Mouse (Mus musculus) left cerebral cortex, adult 11 months (tissue): Measurements from ENCODE around the gene Gnao1.
A peak's percentile ranks its signal among the peaks of the same experiment; 100 is the strongest.

Source experiments
- DNase-seq: peaks from one replicate; pipeline ENCODE4 v3.0.0; 2022; ENCODE audit warnings: low spot score

The Gnao1 gene

DNA sequence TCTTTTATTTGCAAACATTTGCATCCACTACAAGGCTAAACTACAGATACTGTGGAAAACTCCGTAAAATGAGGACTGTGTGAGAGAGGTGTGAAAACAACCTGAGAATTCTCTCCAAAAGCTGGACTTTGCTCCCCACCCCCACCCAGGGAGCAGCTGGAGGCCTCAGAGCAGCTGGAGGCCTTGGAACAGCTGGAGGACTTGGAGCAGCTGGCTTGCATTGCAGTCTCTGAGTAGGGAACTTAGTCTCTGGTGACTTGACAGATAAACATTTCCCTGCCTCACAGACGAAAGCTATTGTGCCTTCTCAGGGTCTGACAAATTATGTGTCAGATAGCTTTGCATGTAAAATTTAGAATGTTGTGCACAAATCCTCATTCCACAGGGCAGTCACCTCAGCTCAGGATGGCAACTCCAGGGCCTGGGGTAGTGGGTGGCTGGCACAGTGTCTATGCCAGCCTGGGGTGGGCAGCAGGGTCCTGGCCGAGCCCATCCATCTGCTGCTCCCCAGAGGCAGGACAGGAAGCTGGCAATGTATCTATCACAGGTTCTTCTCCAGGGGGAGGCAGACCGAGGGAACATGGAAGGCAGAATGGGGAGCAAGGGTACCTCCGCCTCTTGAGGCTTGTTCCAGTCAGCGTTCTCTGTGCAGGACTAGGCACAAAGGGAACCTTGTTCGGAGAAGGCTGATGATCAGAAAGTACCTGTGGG, 87.2 kb downstream of the Gnao1 start:
- DNase-seq = no peak

DNA sequence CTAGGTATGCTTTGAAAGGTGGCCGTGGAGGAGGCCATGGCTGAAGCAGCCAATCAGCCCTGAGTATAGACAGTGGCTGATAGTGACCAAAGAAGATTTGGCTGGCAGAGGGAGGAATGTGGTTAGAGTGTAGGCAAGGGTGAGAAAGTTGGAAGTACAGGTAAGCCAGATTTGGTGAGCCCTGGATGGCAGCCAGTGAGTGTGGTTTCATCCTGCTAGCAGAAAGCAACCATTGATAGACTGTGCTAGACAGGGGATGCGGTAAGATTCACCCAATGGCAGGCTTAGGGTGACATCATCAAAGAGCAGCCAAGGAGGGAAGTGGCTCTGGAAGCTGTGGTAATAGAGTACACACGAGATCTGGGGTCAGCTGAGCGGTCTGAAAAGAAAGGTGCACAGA, 88.8 kb downstream of the Gnao1 start:
- DNase-seq = no peak

DNA sequence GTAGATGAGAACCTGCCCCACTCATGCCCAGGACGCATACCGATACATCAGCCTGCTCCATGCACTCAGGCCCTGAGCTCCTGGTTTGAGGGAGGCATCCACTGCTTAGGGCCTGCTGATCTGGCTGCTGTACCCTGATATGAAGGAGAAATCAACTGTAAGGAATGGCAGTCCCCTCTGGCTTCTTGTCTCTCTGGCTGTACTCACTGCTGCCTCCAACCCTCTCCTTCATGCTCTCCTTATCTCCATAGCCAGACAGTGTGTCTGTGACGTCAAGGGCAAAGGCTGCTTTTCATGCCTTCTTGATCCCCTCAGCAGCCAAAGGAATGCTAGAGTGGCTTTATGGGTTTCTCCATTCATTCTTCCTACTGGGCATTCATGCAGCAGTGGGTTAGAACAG, 92.3 kb downstream of the Gnao1 start:
- no peak for DNase-seq

DNA sequence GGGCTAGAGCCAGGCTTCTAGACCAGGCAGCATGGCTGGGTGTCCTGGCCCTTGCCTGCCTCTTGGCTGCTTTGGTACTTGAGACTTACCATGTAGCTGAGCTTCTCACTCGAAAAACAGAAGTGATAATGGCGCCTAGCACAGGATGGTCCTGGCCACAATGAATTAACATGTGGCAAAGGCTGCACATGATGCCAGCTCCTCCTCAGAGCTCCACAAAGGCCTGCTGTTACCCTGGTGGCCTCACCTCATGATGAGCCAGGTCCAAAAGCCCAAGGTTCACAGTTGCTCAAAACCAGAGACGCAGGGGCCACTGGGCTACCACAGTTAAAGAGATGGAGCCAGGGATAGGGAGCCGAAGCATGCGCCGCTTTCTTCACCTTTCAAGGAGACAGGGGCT, 97.2 kb downstream of the Gnao1 start:
- no peak for DNase-seq

DNA sequence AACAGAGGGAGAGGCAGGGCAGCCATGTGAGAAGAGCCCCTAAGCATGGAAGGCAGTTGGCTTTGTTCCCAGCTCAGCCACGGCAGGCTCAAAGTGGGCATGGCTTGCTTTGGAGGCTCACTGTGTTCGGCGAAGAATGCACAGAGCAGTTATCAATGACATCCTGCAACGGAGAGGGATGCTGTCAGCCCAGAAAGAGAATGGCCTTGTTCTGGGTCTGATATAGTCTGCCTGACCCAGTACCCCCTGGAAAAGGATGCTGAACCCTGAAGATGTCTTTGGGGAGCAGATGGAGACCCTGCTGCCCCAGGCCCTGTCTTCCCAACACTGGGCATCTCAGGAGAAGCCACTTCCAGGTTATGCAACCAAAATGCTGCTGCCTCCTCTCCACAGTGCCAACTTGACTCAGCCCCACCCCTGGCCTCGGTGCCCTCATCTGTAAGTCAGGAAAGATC, 98.2 kb downstream of the Gnao1 start:
- no peak for DNase-seq

DNA sequence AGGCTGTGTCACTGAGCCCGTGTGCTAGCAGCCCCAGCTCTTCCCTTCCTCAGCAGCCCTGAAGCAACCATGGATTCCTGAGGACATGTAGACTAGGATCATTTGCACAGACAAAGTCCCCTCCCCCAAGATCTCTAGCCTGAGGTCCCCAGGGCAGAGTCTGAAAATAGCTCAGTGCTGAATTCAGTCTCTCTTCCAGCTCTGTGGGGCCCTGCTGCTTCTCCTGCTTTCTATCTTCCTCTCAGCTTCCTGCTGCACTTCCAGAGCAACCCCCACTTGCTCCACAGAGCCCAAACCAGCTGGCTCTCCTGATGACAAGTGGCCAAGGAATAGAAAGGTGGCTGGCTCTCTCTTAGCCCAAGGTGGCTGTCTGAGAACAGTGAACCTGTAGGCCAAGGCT, 98.8 kb downstream of the Gnao1 start:
- no peak for DNase-seq

DNA sequence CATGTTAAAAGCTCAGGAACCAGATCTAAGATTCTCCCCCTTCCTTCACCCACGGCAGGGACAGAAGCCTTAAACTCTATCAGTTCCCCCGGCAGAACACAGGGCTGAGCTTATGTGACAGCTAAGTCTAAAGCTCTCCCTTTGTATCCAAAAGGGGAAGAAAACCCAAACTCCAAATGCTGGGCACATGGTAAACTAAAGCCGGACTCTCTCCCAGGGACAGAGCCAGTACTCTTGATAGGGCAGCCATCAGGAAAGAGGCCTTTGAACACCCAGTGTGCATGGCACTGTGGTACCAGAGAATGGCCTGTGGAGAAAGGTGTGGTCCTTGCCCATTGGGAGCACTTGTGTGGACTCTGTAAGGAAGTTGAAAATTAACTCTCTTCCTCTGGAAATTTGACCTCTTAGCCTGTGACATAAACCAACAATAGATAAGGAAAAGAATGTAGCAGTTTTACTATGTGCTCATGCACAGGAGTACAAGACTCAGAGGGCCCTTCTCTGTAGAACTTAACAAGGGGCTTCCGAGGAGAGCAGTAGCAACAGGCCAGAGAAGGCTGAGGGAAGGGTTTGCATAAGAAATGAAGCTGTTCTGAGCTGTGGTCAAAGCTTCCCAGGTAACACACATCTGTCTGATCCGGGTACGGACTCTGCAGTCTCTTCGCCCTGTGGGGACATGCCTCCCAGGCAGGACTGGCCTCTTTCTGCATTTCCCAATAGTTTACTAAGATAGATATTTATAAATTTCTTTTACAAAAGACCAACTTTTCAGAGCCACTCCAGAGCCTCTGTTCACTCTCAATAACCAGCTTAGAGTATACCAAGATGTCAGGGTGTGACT, 102.2 kb downstream of the Gnao1 start:
- no peak for DNase-seq

DNA sequence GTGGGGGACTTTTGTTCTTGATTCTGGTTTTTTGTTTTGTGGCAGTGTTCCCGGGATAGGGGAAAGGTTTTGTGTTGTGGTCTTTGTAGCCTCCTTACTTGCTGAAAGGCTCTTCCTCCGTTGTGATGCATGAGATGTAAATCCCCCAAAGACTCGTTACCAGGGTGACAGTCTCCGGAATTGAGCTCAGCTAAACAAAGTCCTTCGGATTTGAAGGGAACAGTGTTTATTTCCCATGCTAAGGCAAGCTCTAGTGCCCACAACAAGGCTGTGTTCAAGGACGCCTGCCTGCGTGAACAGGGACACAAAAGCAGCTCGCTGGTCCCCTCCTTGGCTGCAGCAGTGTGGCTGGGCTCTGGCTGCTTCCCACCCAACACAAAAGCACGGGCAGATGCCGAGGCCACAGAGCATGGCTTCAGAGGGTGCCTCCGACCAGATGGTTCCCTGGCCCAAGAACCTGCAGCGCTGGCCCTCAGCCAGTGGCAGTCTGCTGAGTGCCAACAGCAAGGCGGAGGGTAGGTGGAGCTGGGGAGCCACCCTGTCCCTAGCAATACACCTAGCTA, 108.2 kb downstream of the Gnao1 start:
- DNase-seq = peak; percentile 73

DNA sequence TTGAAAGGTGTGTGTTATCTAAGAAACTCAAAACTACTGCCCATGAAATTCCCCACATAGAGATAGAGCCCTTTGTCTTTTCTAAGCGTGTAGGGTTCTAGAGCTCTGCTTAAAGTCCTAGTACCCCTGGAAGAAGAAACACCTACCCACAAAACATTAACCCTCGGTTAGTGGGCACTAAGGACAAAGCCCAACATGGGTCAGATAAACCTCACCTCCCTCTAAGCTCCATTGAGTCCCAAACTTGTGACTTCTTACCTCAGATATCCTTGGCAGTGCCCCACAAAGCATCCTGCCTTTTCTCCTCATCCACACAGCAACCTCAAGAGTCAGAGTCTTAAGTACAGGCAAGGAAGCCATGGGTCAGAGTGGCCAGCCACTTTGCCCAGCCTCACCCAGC, 108.8 kb downstream of the Gnao1 start:
- DNase-seq = no peak

DNA sequence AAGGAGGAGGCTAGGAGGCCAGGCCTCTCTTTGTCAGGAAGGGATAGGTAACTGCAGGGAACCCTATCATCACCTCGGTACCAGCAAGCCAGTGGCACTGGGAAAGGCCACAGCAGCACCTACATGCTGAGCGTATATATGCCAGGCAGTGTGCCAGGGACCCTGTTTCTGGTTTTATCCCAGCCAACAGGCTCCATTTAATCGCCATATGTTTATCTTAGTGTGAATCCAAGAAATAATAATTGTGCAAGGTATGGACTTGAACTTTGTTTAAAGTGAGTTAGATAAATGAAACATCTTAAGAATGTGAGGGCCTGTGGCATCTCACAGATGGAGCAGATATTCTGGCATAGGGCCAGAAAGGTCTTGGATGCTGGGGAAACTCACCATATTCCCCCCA, 109.7 kb downstream of the Gnao1 start:
- DNase-seq = no peak

DNA sequence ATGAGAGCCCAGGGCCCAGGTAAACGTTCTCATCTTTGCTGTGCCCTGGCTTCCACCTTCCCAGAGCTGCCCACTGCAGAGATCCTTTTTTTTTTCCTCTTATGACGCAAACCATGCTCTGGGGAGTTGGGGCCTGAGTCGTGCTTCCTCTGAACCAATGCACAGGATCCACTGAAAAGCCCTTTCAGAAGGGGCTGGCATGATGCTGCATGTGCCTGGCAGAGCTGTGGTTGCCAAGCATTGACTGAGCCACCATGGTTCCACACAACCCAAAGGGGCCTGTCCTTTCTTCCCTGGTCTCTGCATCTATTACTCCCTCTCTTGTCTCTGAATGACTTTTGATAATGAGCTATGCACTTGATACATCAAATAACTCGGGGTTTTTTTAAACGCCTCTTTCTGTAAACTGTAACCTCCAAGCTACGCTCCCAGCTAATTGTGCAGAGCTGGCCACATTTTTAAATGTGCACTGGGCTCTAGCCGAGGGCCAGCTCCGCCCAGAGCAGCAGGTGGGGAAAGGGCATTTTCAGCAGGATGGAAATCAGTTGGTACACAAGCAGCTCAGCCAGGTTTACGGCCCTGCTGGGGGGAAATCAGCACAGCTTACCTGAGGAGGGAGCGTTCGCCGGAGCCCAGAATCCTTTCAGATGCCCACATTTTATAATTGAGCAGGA, 110.3 kb downstream of the Gnao1 start:
- DNase-seq = no peak

DNA sequence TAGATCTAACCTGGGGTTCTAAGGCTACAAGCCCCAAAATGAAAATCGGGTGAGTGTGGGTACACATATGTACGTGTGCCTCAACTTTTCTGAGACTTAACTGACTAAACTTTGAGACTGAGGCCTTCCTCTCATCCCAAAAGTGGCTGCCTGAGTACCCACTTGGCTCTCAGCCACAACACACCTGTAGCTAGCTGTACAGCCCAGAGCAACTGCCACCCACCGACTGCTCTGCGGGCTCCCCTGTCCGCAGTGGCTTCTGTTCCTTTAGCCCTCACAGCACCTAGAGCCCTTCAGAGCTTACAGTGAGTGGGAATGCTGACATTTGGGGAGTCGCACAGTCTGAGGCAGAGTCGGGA, 110.8 kb downstream of the Gnao1 start:
- DNase-seq = no peak

DNA sequence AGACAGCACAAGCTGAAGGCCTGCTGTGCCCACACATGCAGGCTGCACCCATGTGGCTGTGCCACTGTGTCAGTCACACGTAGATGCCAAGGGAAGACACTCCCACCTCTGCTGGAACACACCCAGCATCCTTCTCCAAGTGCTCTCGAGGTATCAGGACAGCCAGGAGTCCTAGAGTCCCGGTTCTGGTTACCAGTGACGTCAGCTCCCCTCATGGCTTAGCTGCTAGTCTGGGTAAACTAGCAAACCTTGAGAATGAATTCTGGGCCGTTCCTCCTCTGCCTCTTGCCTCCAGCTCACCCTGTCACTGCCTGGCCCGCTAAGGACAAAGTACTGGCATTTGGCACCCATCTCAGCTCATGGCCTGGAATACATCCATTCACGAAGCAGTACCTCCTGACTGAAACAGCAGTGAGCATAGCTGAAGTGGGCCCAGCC, 114.2 kb downstream of the Gnao1 start:
- peak; percentile 73 for DNase-seq

DNA sequence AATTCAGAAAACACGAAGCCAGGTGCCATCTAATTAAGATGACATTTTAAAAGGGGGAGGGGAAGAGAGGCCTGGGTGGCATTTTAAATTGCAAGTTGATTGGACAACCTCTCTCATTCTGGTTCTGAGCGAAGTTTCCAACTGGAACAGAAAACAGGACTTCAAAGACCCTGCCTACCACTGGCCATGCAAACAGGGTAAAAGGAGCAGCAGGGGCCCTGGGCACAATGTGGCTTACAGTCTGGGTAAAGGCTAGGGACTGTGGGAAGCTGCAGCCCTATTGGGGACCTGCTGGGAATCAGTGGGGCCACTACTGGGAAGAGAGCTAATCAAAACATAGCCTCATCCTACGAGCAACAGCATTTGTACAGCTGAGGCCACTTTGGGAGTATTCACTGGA, 115.7 kb downstream of the Gnao1 start:
- DNase-seq = no peak

DNA sequence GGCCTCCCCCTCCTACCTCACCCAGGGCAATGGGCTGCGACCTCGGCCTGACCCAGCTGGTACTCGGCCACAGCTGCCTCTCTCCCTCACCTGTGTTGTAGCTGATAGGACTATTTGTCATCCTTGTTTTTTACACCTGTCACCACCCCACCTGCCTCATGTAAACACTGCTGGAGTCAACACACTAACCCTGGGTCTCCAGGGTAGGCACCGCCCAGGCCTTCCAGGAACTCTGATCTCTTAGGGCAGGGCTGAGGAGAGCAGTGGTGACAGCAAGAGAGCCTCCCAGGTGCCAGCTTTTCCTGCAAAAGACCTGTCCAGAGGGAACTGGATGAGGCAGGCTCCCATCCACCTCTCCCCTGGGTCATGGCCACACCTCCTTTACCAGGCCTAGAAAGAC, 119.5 kb downstream of the Gnao1 start:
- DNase-seq = no peak

DNA sequence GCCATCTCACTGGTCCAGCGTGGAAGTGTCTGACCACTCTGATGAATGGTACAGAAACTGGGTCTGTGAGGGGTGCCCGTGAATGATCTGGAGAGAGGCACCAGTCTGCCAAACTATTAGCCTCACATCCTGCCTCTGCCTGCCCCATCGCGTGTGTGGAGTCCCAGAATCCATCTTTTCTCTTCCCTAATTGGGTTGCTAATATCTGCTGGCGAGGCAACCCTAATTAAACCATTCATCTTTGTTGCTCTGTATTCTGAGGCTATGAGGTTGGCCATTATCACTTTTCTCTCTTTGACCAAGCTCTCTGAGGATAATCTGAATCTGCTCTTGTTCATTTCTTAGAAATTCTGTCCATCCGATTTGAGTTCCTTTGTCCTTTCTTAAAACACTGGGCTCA, 121.6 kb downstream of the Gnao1 start:
- no peak for DNase-seq

DNA sequence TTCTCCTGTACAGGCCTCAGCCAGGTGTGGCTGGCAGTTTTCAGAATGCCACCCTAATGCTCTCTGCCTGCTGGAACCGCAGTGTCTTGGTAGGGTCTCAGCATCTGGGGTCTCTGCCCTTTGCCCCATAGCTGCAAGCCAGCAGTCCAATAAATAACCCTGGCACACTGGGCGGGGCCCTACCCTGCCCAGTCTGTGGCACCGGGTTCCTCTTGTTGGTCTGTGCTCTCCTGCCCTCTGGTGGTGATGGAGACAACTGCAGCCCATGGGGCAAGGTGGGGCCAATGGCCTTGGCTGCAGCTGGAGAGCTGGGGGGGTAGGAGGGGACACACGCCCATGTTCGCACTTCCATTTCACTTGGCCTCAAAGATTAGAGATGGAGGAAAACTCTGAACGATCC, 123.1 kb downstream of the Gnao1 start:
- peak; percentile 70 for DNase-seq

DNA sequence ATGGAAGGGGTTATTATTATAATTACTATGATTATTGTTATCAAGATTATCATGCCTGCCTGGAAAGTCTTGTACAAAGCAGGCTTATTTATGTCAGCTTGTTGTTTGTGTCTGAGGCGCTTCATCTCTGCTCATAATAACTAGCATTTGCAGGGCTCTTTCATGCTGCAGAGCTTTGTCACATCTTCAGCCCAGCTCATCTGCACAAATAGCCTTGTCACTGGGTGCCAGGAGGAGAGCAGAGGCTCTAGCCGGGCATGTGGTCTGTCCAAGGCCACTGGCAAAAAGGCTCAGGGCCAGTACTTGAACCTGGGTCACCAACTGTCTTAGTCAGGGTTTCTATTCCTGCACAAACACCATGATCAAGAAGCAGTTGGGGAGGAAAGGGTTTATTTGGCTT, 123.5 kb downstream of the Gnao1 start:
- no peak for DNase-seq

DNA sequence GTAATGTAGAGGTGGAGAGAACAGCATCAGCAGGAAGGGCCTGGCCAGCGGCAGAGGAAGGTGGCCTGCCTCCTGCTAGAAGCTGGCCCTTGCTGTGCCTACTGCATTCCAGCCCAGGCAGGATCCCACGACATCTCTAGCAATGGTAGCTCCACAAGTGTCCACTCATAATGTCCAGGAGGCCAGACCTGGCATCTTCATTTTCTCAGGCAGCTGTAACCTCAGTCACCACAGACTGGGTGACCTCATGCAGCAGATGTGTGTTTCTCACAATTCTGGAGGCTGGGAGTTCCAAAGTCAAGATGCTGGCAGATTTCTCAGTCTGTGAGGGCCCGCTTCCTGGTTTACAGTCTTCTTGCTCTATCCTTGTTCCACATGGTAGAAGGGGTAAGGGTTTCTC, 128.4 kb downstream of the Gnao1 start:
- no peak for DNase-seq

DNA sequence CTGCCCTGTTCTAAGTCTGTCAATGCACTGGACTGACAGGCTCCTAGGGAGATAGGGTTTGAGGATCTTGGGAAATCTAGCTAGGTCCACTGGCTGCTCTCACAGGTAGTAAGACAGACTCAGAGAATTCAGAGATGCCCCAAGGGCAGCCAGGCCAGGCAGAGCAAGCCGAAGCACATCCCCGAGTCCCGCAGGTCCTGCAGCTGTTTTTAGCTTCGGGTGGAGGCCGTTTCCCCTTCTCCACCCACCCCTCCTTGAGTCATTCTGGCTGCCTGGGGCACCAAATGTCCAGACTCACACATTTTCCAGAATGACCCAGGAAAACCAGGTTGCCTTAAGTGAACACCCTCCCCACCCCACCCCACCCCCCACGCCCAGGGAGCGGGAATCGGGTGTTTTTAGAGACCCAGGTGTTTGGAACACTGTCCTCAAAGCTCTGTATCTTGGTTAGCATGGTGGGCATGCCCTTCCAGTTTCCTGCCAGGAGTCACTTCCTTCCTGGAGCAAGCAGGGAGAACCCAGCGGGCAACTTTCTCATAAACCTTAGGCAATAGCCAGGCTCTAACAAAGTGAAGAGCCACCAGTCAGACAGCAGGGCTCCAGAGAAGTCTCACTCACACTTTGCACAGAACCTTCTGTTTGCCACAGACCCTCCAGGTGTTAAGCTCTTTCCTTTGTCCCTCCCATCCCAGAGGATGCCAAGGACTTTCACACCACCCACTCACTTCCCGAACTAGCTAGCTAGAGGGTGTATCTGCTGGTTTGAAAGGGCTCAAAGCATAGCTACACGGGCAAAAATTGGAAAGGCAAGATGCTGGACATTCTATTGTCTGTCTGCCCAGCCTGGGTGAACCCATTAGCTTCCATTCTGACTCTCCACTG, 131.0 kb downstream of the Gnao1 start:
- no peak for DNase-seq

DNA sequence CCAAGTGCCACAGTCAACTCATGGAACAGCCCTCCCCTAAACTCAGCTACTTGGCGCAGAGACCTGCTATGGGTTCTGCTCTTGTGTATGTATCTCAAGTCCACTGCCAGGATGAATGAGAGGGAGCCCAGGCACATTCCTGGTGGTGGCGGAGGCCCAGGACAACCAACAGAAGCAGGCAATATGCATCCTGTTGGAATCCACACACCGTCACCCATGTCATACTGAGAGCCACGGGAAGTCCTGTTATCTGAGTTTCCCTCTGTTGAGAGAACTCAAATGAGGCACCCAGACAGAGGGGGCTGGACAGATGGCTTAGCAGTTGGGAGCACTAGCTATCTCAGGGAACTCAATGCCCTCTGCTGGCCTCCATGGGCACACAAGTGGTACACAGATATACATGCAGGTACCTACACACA, 131.9 kb downstream of the Gnao1 start:
- DNase-seq = no peak

DNA sequence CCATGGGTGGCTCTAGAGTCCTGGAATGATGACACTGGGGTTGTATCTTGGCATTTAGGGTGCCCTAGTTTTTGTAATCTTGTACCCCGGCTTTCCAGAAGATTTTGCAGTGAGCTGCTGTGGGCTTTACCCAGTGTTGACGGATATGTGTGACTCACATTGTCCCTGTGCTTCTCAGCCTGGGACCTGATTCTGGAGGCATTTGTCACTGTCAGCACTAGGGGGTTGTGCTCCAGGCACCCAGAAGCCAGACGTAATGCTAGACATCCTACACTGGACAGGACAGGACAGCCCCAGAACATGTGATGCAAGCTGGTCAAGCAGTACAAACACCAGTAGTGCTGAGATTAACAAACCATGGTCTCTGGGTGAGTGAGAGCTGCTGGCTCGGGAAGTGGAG, 136.0 kb downstream of the Gnao1 start:
- no peak for DNase-seq
